Mouse (Mus musculus): ENCODE measurements around the gene Mbd4. TPM values are rescaled to one million over a fixed set of nuclear protein-coding genes. Genes with fewer than 3 reads are reported as not detected.
"Not testable (repeated sequence)": the region's sequence is repeated elsewhere in the genome, so short reads cannot be mapped to it uniquely, and the experiment has no call there.

Mbd4 gene
- polyA plus RNA-seq, 1 experiment = 9.5 TPM

DNA sequence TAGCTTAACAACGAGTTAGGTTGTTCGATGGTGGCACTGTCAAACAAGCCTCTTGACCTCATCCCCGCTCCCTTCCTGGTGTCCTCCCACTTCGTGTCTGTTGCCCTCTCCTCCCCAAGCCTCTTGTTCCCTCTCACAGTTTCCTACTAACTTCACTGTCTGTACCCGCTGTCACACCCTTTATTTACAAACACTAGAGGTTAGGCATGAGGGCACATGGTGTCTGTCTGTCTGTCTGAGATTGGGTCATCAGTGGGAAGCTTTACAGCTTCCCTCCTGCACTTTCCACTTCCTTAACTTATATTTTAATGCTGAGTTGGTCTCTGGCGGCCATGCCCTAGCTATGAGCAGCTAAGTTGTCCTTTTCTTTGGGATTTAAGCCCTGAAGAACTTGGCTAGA is 26.6 kb upstream of the Mbd4 start:
- WGBS = 86% methylated on average over 6 of the region's 6 CpGs
- H3K27me3 ChIP-seq (ENCODE audit: control insufficient read depth, insufficient read depth, low read length) = no peaks in the 10 kb centered on the region
- no peak for DNase-seq
- no peak for TF ChIP-seq CTCF (IDR thresholded peaks at IDR 0.05; ENCODE audit: borderline replicate concordance, insufficient read depth, low read depth, low read length)
- no peak for TF ChIP-seq POLR2A (IDR thresholded peaks at IDR 0.05; ENCODE audit: borderline replicate concordance, insufficient read depth, low read length)
- no peak overlapping the region for H3K27ac ChIP-seq (ENCODE audit: insufficient read depth, low read length)
- no peaks in the 10 kb centered on the region for H3K4me1 ChIP-seq (ENCODE audit: control insufficient read depth, insufficient read depth, low read length)
- H3K4me3 ChIP-seq (replicated peaks; ENCODE audit: insufficient read depth, low read depth, low read length) = no peak overlapping the region

DNA sequence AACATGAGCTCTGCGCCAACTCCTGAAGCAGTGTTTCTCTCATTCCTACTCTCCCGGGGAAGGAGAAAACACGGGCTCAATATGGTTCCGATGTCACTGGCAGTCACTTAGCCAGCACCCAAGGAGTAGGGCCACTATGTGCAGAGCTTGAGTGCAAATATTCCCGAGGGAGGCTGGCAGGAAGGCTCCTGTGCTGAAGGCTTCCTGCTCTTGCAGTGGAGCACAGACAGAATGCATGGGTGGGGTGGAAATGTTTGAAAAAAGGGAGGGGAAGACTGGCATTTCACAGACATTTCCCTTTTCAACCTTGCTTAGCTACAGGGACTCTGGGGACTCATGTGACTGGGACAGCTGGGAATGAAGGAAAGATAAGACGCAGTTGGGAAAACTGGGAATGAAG is 25.5 kb upstream of the Mbd4 start:
- Histone ChIP-seq H3K27me3 (ENCODE audit: control insufficient read depth, insufficient read depth, low read length) (no peaks in the 10 kb centered on the region), H3K4me3 (replicated peaks; ENCODE audit: insufficient read depth, low read depth, low read length) (no peak overlapping the region), H3K4me1 (ENCODE audit: control insufficient read depth, insufficient read depth, low read length) (no peaks in the 10 kb centered on the region), H3K27ac (ENCODE audit: insufficient read depth, low read length) (no peak overlapping the region)
- no peak for DNase-seq
- 90% methylated on average over 6 of the region's 6 CpGs for WGBS
- TF ChIP-seq POLR2A (IDR thresholded peaks at IDR 0.05; ENCODE audit: borderline replicate concordance, insufficient read depth, low read length) (no peak), CTCF (IDR thresholded peaks at IDR 0.05; ENCODE audit: borderline replicate concordance, insufficient read depth, low read depth, low read length) (no peak)

GRCm38 (mm10) chr6:115877239-115877638 is 24.1 kb upstream of the Mbd4 start:
- H3K4me3 ChIP-seq (replicated peaks; ENCODE audit: insufficient read depth, low read depth, low read length) = no peak overlapping the region
- no peaks in the 10 kb centered on the region for H3K4me1 ChIP-seq (ENCODE audit: control insufficient read depth, insufficient read depth, low read length)
- DNase-seq = no peak
- no peaks in the 10 kb centered on the region for H3K27me3 ChIP-seq (ENCODE audit: control insufficient read depth, insufficient read depth, low read length)
- H3K27ac ChIP-seq (ENCODE audit: insufficient read depth, low read length) = no peak overlapping the region
- WGBS = 90% methylated on average over 2 of the region's 2 CpGs
- TF ChIP-seq CTCF (IDR thresholded peaks at IDR 0.05; ENCODE audit: borderline replicate concordance, insufficient read depth, low read depth, low read length) (no peak), POLR2A (IDR thresholded peaks at IDR 0.05; ENCODE audit: borderline replicate concordance, insufficient read depth, low read length) (no peak)

DNA sequence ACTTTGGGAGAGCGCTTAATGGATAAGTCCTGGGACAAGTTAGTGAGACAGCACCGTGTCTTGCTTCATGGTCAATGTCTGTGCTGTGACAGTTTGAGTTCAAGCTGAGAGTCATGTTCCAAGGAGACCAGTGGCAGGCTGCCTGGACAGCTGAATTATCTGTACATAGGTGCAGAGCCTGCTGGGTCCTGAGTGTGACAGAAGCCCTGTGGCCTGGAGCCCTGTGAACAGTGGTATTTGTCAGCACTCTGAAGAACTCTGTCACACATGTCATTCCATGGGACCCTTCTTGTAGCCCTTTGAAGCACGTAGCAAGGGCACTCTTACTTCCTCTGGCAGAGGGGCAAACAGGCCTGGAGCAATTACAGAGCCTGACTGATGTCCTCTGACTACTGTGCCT is 18.1 kb upstream of the Mbd4 start:
- H3K4me3 ChIP-seq (replicated peaks; ENCODE audit: insufficient read depth, low read depth, low read length); H3K4me1 ChIP-seq (ENCODE audit: control insufficient read depth, insufficient read depth, low read length); H3K27me3 ChIP-seq (ENCODE audit: control insufficient read depth, insufficient read depth, low read length); H3K27ac ChIP-seq (ENCODE audit: insufficient read depth, low read length); DNase-seq: not testable (repeated sequence)
- whole genome bisulfite sequencing = no CpG with 5 or more reads among the region's 3 CpGs

DNA sequence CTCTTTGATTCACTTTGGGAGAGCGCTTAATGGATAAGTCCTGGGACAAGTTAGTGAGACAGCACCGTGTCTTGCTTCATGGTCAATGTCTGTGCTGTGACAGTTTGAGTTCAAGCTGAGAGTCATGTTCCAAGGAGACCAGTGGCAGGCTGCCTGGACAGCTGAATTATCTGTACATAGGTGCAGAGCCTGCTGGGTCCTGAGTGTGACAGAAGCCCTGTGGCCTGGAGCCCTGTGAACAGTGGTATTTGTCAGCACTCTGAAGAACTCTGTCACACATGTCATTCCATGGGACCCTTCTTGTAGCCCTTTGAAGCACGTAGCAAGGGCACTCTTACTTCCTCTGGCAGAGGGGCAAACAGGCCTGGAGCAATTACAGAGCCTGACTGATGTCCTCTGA is 14.0 kb upstream of the Mbd4 start:
- H3K27me3 ChIP-seq (ENCODE audit: control insufficient read depth, insufficient read depth, low read length); H3K4me1 ChIP-seq (ENCODE audit: control insufficient read depth, insufficient read depth, low read length); DNase-seq; H3K27ac ChIP-seq (ENCODE audit: insufficient read depth, low read length); H3K4me3 ChIP-seq (replicated peaks; ENCODE audit: insufficient read depth, low read depth, low read length): not testable (repeated sequence)
- no CpG with 5 or more reads among the region's 3 CpGs for WGBS

- Histone ChIP-seq H3K4me3 (replicated peaks; ENCODE audit: insufficient read depth, low read depth, low read length) (no peak overlapping the region), H3K27ac (ENCODE audit: insufficient read depth, low read length) (no peak overlapping the region), H3K27me3 (ENCODE audit: control insufficient read depth, insufficient read depth, low read length) (no peaks in the 10 kb centered on the region), H3K4me1 (ENCODE audit: control insufficient read depth, insufficient read depth, low read length) (no peaks in the 10 kb centered on the region; the same call in 1 of the 2 replicates)
- DNase-seq = no peak
- no peak for TF ChIP-seq CTCF (IDR thresholded peaks at IDR 0.05; ENCODE audit: borderline replicate concordance, insufficient read depth, low read depth, low read length)
- no peak for TF ChIP-seq POLR2A (IDR thresholded peaks at IDR 0.05; ENCODE audit: borderline replicate concordance, insufficient read depth, low read length)
- WGBS = 95% methylated on average over 4 of the region's 4 CpGs
Observed at GRCm38 (mm10) chr6:115865246-115865645, 12.1 kb upstream of the Mbd4 start.

DNA sequence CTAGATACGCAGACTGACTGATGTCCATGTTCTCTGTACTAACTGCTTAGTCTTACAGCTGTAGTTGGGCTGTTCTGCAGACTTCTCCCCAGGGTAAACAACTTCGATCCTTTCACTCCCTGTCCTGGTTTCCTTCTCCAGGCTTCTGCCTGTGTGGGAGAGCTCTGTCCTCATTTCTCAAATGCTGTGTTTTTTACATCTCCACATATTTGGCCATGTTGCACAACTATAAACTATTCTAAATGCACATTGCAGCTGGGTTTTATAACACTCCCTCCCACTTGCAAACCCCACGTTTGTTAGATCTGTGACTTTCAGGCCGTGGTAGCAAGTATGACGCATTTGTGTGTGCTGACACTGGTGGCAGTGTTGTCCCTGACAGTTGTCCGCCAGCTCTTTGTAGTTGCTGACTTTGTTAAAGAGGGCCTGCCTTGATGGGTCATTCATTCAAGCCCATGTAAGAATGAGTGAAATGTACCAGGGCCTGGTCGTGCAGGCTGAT is 10.2 kb upstream of the Mbd4 start:
- Histone ChIP-seq H3K27ac (ENCODE audit: insufficient read depth, low read length) (no peak overlapping the region), H3K4me1 (ENCODE audit: control insufficient read depth, insufficient read depth, low read length) (no peaks in the 10 kb centered on the region; the same call in 1 of the 2 replicates), H3K27me3 (ENCODE audit: control insufficient read depth, insufficient read depth, low read length) (no peaks in the 10 kb centered on the region), H3K4me3 (replicated peaks; ENCODE audit: insufficient read depth, low read depth, low read length) (no peak overlapping the region)
- 81% methylated on average over 7 of the region's 7 CpGs for WGBS
- no peak for DNase-seq
- TF ChIP-seq CTCF (IDR thresholded peaks at IDR 0.05; ENCODE audit: borderline replicate concordance, insufficient read depth, low read depth, low read length) = no peak
- no peak for TF ChIP-seq POLR2A (IDR thresholded peaks at IDR 0.05; ENCODE audit: borderline replicate concordance, insufficient read depth, low read length)

DNA sequence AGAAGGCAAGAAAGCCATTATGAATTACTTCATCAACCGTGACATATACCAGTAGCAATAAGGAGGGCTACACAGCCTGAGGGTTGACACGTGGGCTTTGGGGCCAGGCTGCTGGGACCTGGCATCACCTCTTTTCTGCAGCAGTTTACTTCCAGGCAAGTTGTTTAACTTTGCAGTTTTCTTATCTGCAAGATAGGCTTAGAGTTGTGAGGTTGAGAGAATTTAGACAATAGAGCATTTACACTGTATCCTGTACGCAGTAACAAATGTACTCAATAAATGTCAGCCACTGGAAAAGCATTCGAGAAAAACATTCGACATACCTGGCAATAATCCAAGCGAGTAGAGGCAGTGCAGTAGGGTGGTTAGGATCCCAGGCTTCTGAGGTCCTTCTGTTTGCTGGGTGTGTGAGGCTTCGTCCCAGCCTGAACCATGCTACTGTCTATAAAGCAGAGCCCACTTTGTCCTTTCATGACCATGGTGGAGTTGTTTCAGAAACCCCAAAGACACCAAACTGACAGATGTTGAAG is 6.9 kb upstream of the Mbd4 start:
- H3K4me3 ChIP-seq (replicated peaks; ENCODE audit: insufficient read depth, low read depth, low read length) = no peak overlapping the region
- no peaks in the 10 kb centered on the region; the same call in 1 of the 2 replicates for H3K4me1 ChIP-seq (ENCODE audit: control insufficient read depth, insufficient read depth, low read length)
- 62% methylated on average over 7 of the region's 7 CpGs for WGBS
- TF ChIP-seq CTCF (IDR thresholded peaks at IDR 0.05; ENCODE audit: borderline replicate concordance, insufficient read depth, low read depth, low read length) = no peak
- TF ChIP-seq POLR2A (IDR thresholded peaks at IDR 0.05; ENCODE audit: borderline replicate concordance, insufficient read depth, low read length) = no peak
- DNase-seq = no peak
- no peak overlapping the region for H3K27ac ChIP-seq (ENCODE audit: insufficient read depth, low read length)
- no peaks in the 10 kb centered on the region for H3K27me3 ChIP-seq (ENCODE audit: control insufficient read depth, insufficient read depth, low read length)
